Mouse (Mus musculus) intestine, embryonic 16.5 days (tissue): ENCODE measurements around the gene Calcoco2. TPM values are rescaled to one million over a fixed set of nuclear protein-coding genes. Genes with fewer than 3 reads are reported as not detected.
A peak's percentile ranks its signal among the peaks of the same experiment; 100 is the strongest.

Experiments used
- ATAC-seq: fragments of 200-750 bp; cut with Nextera tagmentation; 2 replicates; pipeline ENCODE4 v1.8.0; 2017; ENCODE audit warnings: moderate TSS enrichment, moderate library complexity
- H3K27ac ChIP-seq: fragments of 300-500 bp; sonication (generic); 2 replicates; pipeline ENCODE4 v1.5.1; 2014; ENCODE audit warnings: mild to moderate bottlenecking, low read length
- H3K27me3 ChIP-seq: fragments of 300-500 bp; sonication (generic); replicated peaks from 2 replicates; pipeline ENCODE4 v1.6.1; 2014; ENCODE audit warnings: low read length, control low read depth, mixed read lengths; ENCODE audit not compliant: control insufficient read depth, insufficient read depth
- H3K36me3 ChIP-seq: fragments of 300-500 bp; sonication (generic); 2 replicates; pipeline ENCODE4 v1.6.1; 2014; ENCODE audit warnings: low read length, control low read depth; ENCODE audit not compliant: control insufficient read depth, insufficient read depth
- H3K4me1 ChIP-seq: fragments of 300-500 bp; sonication (generic); 2 replicates; pipeline ENCODE4 v1.6.1; 2014; ENCODE audit warnings: low read length, control low read depth, mixed read lengths; ENCODE audit not compliant: control insufficient read depth, insufficient read depth
- H3K4me2 ChIP-seq: fragments of 300-500 bp; sonication (generic); 2 replicates; pipeline ENCODE4 v1.6.1; 2014; ENCODE audit warnings: low read depth, low read length, control low read depth
- H3K4me3 ChIP-seq: fragments of 300-500 bp; sonication (generic); 2 replicates; pipeline ENCODE4 v1.5.1; 2014; ENCODE audit warnings: mild to moderate bottlenecking, low read length
- H3K9ac ChIP-seq: fragments of 300-500 bp; sonication (generic); 2 replicates; pipeline ENCODE4 v1.6.1; 2014; ENCODE audit warnings: low read depth, low read length
- H3K9me3 ChIP-seq: fragments of 300-500 bp; sonication (generic); 2 replicates; pipeline ENCODE4 v1.6.1; 2016; ENCODE audit warnings: low read length, control low read depth; ENCODE audit not compliant: control insufficient read depth
- WGBS: fragments of 180-500 bp; shearing (Covaris S2); extraction: QIAGEN DNeasy Blood & Tissue Kit; methylation state at CpG from one replicate; pipeline ENCODE4 v1.1.7; 2014; 5-methylcytosine and 5-hydroxymethylcytosine counted together
- polyA plus RNA-seq: library from polyadenylated mRNA; unstranded; fragments of >200 nt; fragmentation: Nextera tagmentation; extraction: Ambion mirVana; gene quantifications from 2 replicates; pipeline ENCODE4 v1.2.1, GENCODE M21; 2015

The Calcoco2 gene
- polyA plus RNA-seq, 1 experiment from 2014 or later = 0.10 TPM

- Histone ChIP-seq H3K9me3 (no peaks in the 10 kb centered on the region), H3K27me3 (no peaks in the 10 kb centered on the region), H3K4me1 (no peaks in the 10 kb centered on the region), H3K9ac (no peak overlapping the region), H3K4me2 (no peak overlapping the region), H3K4me3 (no peak overlapping the region), H3K27ac (no peak overlapping the region), H3K36me3 (no peaks in the 10 kb centered on the region)
- 68% methylated on average over 2 of the region's 2 CpGs for WGBS
- ATAC-seq = no peak
Measured at GRCm38 (mm10) chr11:96091073-96091472, 20.7 kb downstream of the Calcoco2 start.

- H3K9me3 ChIP-seq = no peaks in the 10 kb centered on the region
- no peak overlapping the region for H3K4me3 ChIP-seq
- no peaks in the 10 kb centered on the region for H3K36me3 ChIP-seq
- no peak overlapping the region for H3K27ac ChIP-seq
- no peaks in the 10 kb centered on the region; the same call in 1 of the 2 replicates for H3K27me3 ChIP-seq
- no peak for ATAC-seq
- no peak overlapping the region for H3K4me2 ChIP-seq
- no peaks in the 10 kb centered on the region for H3K4me1 ChIP-seq
- no peak overlapping the region for H3K9ac ChIP-seq
- WGBS = 88% methylated on average over 6 of the region's 6 CpGs
Measured at GRCm38 (mm10) chr11:96087981-96088380, 23.8 kb downstream of the Calcoco2 start.

- Histone ChIP-seq H3K27ac (no peak overlapping the region), H3K36me3 (no peaks in the 10 kb centered on the region)
Measured at GRCm38 (mm10) chr11:96082682-96083081, 29.1 kb downstream of the Calcoco2 start.

GRCm38 (mm10) chr11:96080736-96081135 is 31.0 kb downstream of the Calcoco2 start:
- Histone ChIP-seq H3K27me3 (no peaks in the 10 kb centered on the region; the same call in 1 of the 2 replicates), H3K27ac (no peak overlapping the region), H3K4me3 (no peak overlapping the region), H3K4me1 (no peaks in the 10 kb centered on the region), H3K36me3 (no peaks in the 10 kb centered on the region), H3K4me2 (no peak overlapping the region), H3K9me3 (no peaks in the 10 kb centered on the region), H3K9ac (no peak overlapping the region)
- no peak for ATAC-seq
- WGBS = 76% methylated on average over 5 of the region's 5 CpGs

More at GRCm38 (mm10) chr11:96082682-96083081, 29.1 kb downstream of the Calcoco2 start:
- no peak for ATAC-seq
- WGBS = 69% methylated on average over 3 of the region's 3 CpGs
- Histone ChIP-seq H3K4me2 (no peak overlapping the region), H3K4me1 (no peaks in the 10 kb centered on the region), H3K9ac (no peak overlapping the region), H3K27me3 (no peaks in the 10 kb centered on the region; the same call in 1 of the 2 replicates), H3K9me3 (no peaks in the 10 kb centered on the region), H3K4me3 (no peak overlapping the region)

GRCm38 (mm10) chr11:96076221-96077105 is 35.3 kb downstream of the Calcoco2 start:
- no peaks in the 10 kb centered on the region for H3K27me3 ChIP-seq
- peak overlapping the region; percentile 50 for H3K9ac ChIP-seq
- H3K27ac ChIP-seq = peak overlapping the region; percentile 67
- 68% methylated on average over 13 of the region's 13 CpGs for WGBS
- peak overlapping the region; percentile 50 for H3K4me2 ChIP-seq
- no peak for ATAC-seq
- peak overlapping the region; percentile 37 for H3K4me3 ChIP-seq
- no peaks in the 10 kb centered on the region for H3K9me3 ChIP-seq
- peaks cover 6% of the 10 kb centered on the region; the same call in 1 of the 2 replicates for H3K4me1 ChIP-seq
- H3K36me3 ChIP-seq = 0 out of 2 replicates have a peak, but pooled peaks cover 4% of the 10 kb centered on the region

GRCm38 (mm10) chr11:96075509-96076220 is 36.1 kb downstream of the Calcoco2 start, which contains the start of gene Atp5g1:
Gene Atp5g1, minus strand, starts transcription at chr11:96075670.
- H3K4me1 ChIP-seq = peaks cover 6% of the 10 kb centered on the region; the same call in 1 of the 2 replicates
- H3K4me2 ChIP-seq = peak within 1 kb of the TSS; percentile 59
- H3K27ac ChIP-seq = peak within 1 kb of the TSS; percentile 88
- H3K9ac ChIP-seq = peak within 1 kb of the TSS; percentile 89
- no peaks in the 10 kb centered on the region for H3K27me3 ChIP-seq
- H3K9me3 ChIP-seq = no peaks in the 10 kb centered on the region
- peak within 1 kb of the TSS; percentile 83 for H3K4me3 ChIP-seq
- peak; percentile 97 for ATAC-seq
- peaks cover 7% of the 10 kb centered on the region; the same call in 1 of the 2 replicates for H3K36me3 ChIP-seq
- under 1% methylated on average over 37 of the region's 37 CpGs for WGBS

- Histone ChIP-seq H3K4me3 (peak overlapping the region; percentile 83), H3K27me3 (no peaks in the 10 kb centered on the region), H3K9me3 (no peaks in the 10 kb centered on the region), H3K4me1 (peaks cover 6% of the 10 kb centered on the region; the same call in 1 of the 2 replicates), H3K27ac (peak overlapping the region; percentile 88), H3K36me3 (peaks cover 7% of the 10 kb centered on the region; the same call in 1 of the 2 replicates), H3K9ac (peak overlapping the region; percentile 89), H3K4me2 (peak overlapping the region; percentile 59)
- ATAC-seq = peak; percentile 15
- WGBS = 0% methylated on average over 15 of the region's 15 CpGs
Measured at GRCm38 (mm10) chr11:96075177-96075508, 36.6 kb downstream of the Calcoco2 start.

- no peaks in the 10 kb centered on the region for H3K9me3 ChIP-seq
- H3K9ac ChIP-seq = peak overlapping the region; percentile 89
- 12% methylated on average over 17 of the region's 17 CpGs for WGBS
- H3K4me1 ChIP-seq = peaks cover 6% of the 10 kb centered on the region; the same call in 1 of the 2 replicates
- peak overlapping the region; percentile 59 for H3K4me2 ChIP-seq
- no peaks in the 10 kb centered on the region for H3K27me3 ChIP-seq
- no peak for ATAC-seq
- peak overlapping the region; percentile 83 for H3K4me3 ChIP-seq
- H3K27ac ChIP-seq = peak overlapping the region; percentile 88
- peaks cover 7% of the 10 kb centered on the region; the same call in 1 of the 2 replicates for H3K36me3 ChIP-seq
Measured at GRCm38 (mm10) chr11:96074351-96075176, 37.2 kb downstream of the Calcoco2 start.
